Mouse (Mus musculus) A20 (cell line): Measurements from ENCODE around the gene Lmod1.
A peak's percentile ranks its signal among the peaks of the same experiment; 100 is the strongest.

Experiments
- DNase-seq: peaks from one replicate; pipeline ENCODE4 v3.0.0-alpha.2; 2011; ENCODE audit warnings: low read depth, low spot score

Lmod1 gene

DNA sequence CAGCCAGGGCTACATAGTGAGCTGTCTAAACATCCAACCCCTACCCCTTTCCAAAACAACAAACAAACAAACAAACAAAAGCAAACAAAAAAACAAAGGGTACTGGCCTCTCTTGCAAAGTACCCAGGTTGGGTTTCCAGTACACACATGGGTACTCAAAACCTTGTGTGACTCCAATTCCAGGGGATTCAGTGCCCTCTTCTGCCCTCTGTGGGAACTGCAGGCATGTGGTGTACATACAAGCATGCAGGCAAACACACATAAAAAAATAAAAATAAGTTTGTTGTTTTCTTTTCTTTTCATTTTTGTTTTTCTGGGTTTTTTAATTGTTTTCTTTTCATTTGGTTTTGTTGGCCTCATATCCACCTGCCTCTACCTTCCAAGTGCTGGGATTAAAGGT lies 37.5 kb downstream of the Lmod1 start:
- DNase-seq: no peak

DNA sequence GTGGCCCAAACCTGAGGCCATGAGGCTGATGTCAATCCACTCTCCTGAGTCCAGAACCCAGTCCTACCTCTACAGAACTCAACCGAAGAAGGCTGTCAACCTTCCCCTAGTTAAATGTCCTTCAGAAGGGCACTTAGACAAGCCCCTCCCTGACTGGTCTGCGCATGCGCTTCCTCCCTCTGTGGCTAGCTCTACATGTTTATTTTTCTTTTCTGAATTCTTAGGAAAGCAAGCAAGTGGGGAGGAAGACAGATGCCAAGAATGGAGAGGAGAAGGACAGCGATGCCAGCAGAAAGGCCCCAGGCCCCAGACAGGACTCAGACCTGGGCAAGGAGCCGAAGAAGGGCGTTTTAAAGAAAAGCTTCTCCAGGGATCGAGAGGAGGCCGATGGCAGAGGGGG lies 38.8 kb downstream of the Lmod1 start:
- DNase-seq: no peak

DNA sequence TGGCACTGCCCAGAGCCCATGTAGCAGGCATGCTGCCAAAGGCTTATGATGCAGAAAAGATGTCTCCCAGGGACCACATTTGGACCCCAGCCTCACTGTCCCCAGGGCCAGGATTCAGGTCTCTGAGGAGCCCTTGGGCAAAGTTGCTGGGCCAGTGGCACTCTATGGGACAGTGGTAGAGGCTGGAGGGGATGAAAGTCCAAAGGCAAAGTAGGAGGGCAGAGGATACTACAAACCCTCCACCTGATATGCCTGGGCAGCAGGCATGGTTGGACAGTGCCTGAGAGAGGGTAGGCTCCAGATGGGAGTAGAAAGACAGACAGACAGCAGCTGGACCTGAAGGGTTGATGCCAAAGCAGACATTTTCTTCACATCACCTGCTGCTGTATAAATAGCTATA lies 41.8 kb downstream of the Lmod1 start:
- no peak for DNase-seq

DNA sequence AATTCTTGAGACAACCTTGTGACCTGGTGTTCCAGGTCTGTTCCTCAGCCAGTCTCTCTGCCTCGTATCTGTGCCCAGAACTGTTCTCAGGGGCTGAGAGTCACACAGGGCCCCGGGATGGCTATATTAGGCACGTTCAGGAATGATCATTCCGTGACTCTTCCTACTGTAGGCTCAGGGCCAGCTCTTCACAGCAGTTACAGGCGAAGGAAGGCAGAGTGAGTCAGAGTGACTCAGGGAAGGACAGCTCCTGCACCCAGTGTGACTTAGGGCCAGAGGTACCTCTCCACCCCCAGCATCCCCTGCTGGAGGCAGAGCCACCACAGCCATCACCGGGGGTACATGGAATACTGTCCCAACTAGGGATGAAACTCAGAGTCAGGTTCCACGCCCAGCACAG lies 42.4 kb downstream of the Lmod1 start:
- no peak for DNase-seq

DNA sequence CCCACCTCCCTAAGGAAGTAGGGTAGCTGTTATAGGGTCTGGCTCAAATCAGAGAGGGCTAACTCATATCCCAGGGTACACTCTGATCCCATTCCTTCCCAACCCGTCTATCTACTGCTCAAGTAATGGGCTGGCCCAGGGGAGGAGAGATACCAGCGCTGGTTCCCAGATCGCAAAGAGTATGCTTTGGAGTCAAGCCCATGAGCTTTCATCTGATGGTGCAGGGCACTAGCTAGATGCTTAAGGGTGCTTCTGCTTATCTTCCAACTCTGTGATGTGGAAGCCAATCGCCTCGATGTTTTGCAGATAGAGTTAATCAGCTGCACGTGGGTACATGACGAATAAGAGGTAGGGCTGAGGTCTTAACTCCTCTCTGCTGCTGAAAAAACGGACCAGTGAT lies 43.0 kb downstream of the Lmod1 start:
- no peak for DNase-seq

DNA sequence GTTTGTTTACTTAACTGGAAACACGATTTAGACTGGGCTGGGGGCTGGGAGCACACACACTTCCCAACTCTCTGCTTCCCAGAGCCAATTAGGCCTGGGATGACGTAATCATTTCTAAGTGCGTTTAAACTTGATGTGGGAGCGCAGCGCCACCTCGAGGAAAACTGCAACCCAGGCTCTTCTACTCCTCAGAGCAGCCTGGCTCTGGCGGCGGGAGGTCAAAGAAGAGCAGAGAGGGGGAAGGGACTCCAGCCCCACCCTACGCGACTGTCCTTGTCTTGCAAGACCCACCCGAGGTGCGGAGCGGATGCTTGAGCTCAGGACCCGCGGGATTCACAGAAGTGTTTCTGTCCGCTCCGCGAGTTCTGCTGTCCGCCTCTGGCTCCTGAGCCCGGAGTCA lies 43.6 kb downstream of the Lmod1 start:
- DNase-seq: peak; percentile 67

DNA sequence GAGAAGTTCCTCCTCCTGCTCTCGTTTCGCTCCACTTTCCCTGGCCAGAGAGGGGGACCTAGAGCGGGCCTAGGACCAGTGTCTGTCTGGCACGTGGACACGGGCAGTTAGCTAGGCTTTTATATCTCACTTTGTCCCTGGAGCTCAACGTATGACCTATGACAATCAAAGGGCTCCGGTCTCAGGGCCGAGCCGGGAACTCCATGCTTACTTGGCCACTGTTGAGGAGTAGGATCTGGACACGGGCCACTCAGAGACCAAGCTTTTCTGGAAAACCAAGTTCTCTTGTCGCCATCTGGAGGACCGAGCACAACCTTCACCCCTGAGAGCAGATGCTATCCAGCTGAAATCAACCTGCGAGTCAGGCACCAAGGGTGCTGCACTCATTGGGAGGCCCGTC lies 44.4 kb downstream of the Lmod1 start:
- no peak for DNase-seq

DNA sequence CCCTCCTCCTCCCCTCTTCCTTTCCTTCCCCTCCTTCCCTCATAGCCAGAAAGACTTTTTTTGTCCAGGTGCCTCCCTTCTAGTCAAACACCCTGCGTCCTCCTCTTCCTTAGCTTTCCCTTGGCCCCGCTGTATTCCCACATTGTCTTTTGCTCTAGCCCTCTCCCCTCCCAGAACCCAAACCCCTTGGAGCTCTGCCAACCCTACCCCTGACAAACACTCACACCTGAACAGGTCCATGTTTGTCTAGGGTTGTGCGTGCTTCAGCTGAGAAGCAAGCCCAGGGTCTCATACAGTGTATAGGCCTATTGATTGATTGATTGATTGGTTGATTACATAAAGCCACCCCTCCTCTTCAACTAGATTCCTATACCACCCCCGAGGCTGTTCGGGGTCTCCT lies 44.8 kb downstream of the Lmod1 start:
- DNase-seq: no peak

DNA sequence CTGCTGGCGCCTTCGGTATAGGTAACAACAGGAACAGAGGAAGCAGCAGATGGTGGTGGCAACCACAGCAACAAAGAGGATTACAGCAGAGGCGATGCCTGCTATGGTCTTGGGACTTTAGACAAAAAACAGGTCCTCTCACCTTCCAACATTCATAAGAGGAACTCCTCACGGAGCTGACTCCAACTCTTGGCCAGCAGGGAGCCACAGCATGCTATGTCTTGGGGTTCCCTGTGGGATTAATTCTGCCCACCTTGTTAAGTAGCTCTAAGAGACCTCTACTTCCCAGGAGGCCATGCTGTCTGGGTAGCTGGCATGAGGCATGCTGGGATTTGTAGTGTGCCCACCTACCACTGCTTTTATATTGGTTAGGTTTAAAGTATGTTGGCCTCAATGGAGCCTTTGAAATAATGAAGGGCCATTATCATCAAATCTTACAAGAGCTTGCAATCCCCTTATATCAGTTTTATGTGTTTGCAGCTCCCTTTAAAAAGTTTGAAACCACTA lies 48.6 kb downstream of the Lmod1 start:
- no peak for DNase-seq

DNA sequence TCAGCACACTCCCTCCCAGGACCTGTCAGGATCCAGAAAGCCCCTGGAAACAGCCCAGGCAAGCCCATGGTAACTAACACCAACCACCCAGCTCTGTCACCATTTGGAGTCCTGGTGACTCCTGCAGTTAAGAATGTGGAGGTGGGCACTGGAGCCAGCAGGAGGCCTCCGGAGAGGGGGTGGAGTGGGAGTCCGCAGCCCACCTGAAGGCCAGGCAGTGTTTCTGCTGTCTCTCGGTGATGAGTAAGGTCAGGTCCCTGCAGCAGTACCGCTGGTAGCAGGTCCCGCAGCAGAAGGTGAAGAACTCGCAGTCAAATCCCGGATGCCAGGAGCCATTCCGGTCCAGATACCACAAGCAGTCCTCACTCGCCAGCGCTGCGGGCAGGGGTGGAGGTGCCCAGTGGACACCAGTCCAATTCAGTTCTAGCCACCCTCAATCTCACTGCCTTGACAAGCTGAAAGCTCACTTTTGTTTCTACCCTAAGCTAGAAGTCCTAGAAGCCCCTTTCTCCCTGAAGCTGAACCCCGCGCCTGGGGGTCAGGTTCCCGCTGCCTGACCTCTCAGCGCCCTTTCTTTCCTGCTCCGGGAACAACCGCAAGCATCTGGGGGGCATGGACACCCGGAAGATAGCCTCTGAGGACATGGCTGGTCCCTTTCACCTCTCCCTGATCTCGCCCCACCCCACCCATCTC lies 49.7 kb downstream of the Lmod1 start:
- DNase-seq: no peak

DNA sequence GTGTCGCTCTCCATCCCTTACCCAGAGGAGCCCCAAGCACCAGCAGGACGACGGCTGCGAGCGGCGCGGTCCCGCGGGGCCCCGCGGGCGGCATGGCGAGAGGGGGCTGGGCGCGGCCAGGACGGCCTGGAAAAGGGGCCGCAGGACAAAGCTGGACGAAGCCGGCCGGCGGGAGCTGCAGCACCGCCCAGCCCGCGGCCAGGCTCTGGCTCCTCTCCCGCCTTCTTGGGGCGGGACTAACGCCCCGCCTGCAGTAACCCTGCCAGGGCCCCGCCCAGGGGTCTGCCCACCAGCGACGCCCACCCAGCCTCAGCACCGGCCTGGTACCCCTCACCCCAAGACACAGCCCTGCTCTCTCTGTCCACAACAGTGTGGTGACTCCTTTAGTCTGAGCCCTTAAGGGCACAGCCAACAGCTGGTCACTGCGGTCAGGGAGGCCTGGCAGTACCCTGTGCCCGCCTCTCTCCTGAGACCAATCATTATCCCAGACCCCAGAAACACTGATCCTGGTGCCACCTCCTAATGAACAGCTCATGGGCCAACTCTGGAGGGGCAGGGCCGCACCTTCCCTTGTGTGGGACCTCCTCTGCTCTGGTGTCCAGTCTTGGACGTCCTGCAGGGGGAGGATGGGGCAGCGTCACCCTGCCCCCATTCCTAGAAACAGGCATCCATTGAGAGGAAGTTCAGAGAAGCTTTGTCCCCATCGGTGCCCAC lies 50.4 kb downstream of the Lmod1 start, which contains the start of gene Shisa4:
Gene Shisa4, minus strand, starts transcription at position 370 of the 714 bp plus-strand sequence.
- DNase-seq: no peak

DNA sequence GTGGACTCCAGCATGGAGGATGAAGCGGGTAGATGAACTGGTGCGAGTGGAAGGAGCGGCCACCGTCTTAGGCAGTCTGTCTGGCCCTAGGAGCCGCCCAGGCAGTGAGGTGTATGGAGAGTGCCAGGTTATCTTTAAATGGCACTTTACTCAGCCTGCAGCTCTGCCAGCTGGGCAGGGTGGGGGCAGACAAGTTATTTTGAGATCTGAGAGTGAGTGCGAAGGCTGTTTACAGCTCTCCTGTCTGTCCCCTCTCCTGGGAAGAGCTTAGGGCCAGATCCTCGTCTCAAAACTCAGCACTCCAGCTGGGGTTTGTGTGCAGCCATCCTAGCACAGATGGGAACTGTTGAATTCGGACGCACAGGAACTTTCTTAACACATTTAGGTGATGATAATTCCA lies 54.0 kb downstream of the Lmod1 start:
- no peak for DNase-seq

DNA sequence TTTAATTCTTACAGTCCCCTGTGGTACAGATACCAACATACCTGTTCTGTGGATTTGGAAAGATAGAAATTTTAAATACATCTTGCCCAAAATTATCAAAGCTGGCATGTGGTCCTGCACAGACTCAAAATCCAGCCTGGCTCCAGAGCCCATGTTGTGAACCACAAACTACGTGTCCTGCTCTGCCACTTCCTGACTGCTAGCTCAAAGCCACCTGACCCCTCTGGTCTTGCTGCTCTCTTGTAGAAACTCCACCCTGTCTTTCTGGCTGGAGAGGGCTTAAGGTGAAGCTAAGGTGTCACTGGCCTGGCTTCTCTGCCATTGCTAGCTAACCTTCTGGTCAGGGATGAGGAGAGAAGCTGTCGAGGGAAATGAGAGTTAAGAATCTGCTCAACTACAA lies 54.4 kb downstream of the Lmod1 start:
- DNase-seq: peak; percentile 17

DNA sequence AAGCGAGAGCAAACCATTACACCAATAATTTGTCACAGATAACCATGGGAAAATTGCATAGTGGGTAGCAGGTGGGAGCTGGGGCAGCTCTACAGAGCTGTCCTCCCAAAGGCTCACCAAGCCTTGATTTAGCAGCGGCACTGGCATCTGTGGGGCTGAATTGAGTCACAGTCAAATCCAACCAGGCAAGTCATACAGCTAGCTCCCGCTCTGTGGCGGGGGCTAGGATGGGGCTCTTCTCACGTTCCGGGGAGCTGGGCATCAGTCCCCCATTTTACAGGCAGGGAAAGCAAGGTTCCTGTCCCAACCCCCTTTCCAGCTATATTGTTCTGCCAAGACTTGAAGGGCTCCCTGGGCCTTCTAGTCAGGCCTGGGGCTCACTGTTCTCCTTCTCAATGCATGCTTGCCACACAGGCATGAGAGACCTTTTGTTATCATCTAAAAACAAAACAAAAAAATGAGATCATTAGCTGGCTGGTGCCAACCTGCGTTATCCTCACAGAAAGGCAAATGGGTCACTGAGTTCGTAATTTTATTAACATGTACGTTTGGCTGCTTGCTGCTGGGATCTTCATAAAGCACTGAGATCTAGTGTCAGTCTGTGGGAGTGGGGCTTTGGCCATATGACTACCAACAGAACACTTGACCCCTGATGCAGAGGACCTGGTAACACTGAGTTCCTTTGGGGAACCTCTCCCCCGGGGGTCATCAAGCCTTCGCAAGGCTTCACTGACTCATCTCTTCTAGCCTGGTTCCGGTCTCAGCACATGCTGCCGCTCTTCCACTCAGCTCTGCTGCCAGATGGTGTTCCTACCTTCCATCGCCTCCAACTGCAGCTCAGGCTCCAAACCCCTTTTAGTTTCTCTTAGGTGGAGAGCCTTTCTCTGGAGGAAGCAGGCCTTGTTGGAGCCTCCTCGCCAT lies 55.7 kb downstream of the Lmod1 start:
- no peak for DNase-seq

DNA sequence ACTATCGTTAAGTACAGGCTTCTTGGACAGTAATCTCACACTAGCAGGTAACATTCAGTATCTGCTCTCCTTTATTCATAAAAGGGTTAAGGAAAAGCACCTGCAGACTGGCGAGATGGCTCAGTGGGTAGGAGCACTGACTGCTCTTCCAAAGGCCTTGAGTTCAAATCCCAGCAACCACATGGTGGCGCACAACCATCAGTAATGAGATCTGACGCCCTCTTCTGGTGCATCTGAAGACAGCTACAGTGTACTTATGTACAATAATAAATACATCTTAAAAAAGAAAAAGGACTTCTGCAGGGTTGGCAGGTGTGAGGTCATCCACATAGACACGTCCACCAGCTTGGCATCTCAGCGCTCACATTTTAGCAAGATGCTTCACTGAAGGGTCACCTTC lies 57.0 kb downstream of the Lmod1 start:
- peak; percentile 20 for DNase-seq

DNA sequence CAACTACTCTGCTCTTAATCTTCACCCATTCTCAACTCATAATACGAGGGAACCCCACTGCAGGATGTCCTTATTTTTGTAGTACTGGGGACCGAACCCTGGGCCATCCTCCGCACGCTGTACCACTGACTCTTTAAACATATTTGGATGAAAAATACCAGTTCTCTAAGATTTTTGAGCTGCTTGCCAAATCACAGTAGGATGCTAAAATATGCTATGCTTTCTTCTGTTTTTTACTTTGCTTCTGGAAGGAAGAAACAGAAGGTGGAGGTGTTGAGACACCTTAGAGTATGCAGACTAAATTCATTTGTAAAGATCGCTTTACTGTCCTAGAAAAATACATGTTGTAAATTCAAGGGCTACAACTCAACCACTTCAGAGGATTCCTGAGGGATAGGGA lies 59.6 kb downstream of the Lmod1 start:
- no peak for DNase-seq

DNA sequence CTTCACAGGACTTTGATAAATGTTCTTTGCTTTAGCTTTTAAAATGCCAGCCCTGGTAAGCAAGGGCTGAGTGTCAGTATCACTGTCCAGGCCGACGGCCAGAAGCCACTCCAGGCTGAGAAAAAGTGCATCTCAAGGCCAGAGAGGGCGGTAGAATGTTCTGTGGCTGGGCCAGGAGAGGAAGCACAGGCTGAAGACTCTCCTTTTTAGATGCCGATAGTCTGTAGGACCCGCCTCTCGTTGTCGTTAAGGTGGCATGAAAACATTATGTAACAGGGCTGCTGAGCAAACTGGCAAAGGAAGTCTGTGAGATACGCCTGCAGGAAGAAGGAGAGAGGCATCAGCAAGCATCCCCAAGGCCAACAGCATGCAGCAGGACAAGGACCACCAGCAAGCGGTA lies 60.6 kb downstream of the Lmod1 start:
- DNase-seq: no peak

DNA sequence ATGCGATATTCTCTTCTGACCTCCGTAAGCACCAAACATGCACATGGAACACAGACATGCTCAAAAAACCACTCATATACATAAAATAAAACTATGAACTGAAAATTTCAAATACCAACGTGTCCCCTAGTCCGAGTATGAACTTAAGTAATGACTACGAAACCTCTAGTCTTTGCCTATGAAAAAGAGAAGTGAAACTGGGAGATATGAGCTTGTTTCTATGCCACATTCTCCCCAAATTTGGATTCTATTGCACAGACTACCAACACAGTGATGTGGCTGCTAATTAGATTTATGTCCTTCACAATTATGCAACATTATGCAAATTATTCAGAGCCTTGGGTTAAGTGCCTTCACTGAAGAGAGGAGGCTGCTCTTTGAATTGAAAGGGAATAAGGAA lies 74.9 kb downstream of the Lmod1 start:
- DNase-seq: peak; percentile 63

DNA sequence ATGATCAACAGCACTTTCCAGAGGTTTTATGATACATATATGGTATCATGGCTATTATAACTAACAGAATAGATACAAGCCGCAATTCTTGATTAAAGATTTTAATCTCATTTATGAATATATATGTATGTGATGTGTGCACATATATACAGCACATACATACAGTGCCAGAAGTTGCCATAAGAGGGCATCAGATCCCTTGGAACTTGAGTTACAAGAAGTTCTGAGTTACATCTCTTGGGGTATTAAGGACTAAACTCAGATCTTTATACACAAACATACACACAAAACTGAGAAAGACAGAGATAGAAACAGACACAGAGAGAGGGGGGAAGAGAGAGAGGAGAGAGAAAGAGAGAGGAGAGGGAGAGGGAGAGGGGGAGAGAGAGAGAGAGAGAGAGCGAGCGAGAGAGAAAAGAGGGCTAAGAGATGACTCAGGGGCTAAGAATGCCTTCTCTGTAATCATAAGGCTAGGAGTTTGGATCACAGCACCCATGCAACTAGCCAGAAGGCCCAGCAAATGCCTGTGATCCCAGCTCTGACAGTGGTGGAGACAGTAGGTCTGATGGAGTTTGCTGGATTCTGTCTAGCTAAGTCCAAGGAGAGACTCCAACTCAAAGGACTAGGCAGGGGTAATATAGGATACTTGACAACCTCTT lies 77.0 kb downstream of the Lmod1 start:
- peak; percentile 16 for DNase-seq

DNA sequence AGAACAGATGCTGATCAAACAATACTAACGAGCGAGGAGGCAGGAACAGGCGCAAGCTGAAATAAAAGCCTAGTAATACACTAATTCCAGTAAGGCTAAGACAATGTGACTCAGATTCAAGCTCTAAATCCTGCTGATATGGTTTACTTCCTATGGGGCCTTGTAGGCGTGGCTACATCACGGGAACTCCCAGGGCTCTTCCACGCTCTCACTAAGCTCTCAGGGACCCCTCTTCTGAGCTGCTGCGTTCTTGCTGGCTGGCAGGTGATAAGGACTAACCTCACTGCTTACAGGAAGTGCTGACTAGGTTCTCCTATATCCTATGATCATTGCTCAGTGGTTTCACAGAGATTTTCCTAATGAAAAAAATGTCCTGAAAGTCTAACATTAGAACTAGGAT lies 80.7 kb downstream of the Lmod1 start:
- DNase-seq: no peak

DNA sequence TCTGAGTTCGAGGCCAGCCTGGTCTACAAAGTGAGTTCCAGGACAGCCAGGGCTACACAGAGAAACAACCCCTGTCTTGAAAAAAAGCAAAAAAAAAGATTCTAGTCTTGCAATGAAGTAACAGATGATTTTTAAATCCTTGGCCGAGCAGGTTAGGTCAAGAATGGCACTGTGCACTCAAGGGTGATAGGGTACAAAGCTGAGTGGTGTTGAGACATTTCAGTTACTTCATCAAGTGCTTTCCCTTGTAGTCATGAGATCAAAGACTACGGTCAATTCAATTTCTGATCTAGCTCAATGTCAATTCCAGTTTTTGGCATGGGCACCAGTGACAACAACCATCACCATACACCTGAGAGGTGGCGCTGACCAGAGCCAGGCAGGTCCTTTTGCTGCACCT lies 84.4 kb downstream of the Lmod1 start:
- no peak for DNase-seq

DNA sequence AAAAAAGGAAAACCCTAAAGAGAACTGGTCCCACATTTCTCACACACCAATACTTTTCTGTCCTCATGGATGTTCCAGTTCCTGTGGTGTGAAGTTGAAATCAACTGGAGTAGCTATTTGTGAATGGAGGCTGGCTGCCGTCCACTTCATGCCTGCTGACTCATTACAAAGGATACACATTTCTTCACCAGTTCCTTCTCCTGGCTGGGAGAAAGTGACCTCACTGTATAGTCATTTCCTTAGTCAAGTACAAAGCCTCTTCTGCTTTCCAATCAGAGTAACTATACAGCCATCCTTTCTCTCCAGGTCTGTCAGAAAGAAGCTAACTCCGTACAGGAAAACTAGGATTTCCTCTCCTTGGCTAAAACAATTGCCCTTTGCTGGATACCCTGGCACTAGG lies 86.4 kb downstream of the Lmod1 start:
- no peak for DNase-seq
